Mouse (Mus musculus): ENCODE data around the gene Nuak1. TPM values are rescaled to one million over a fixed set of nuclear protein-coding genes. Genes with fewer than 3 reads are reported as not detected.
"Not testable (repeated sequence)": the region's sequence is repeated elsewhere in the genome, so short reads cannot be mapped to it uniquely, and the experiment has no call there.

Gene Nuak1
- 11.6 and 12.6 TPM in 2 replicates for polyA plus RNA-seq (2015; fragmentation: Nextera tagmentation; extraction: Ambion mirVana)

DNA sequence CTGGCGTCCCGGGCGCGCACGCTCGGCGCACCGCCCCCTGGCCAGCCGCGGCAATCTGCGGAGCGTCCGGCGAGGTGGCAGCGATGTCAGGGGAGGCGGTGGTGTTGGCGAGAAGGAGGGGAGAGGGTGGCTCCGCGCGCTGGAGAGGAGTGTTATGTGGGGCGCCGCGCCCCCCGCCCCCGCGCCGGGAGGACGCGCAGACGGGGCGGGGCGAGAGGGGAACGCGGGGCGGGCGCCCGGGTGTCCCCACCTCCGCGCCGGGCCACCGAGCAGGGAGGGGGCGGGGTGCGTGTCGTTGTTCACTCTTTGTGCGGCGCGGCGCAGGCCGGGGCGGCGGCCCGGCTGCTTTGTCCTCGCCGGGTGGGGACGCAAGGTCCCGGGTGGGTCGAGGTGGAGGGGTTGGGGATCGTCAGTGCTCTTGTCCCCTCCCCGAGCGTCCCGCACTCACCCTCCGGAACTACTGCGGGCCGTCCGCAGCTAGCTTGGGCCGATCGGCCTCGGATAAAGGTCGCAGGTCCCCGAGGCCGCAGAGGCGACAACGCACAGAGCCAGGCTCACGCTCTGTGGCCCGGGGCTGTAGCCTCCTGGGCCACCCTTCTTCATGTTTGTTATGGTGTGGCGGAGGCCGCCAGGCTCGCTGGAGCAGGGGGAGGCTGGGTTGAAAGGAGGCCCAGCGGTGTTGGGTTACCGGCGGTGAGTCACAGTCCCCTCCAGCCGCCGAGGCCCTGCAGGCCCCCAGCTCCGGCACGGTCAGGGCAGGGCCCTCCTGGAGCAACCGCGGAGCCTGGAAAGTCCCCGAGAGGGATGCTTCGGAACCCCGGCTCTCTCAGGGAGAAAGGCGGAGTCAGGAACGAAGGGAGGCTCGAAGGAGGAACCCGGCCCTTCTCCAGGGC, at the start of gene Nuak1:
TSS of gene Nuak1 (minus strand) at position 57 of the 893 bp plus-strand sequence.
- Histone ChIP-seq H3K4me3 (peak within 1 kb of the TSS; percentile 90), H3K4me2 (replicated peaks) (peak within 1 kb of the TSS; percentile 87), H3K9me3 (no peaks in the 10 kb centered on the region), H3K27me3 (no peaks in the 10 kb centered on the region), H3K27ac (replicated peaks) (peak within 1 kb of the TSS; percentile 97), H3K4me1 (peaks cover 57% of the 10 kb centered on the region), H3K36me3 (no peaks in the 10 kb centered on the region), H3K9ac (replicated peaks) (peak within 1 kb of the TSS; percentile 92)
- WGBS: under 1% methylated on average over 71 of the region's 94 CpGs
- peak; percentile 87 for ATAC-seq (replicated peaks)

DNA sequence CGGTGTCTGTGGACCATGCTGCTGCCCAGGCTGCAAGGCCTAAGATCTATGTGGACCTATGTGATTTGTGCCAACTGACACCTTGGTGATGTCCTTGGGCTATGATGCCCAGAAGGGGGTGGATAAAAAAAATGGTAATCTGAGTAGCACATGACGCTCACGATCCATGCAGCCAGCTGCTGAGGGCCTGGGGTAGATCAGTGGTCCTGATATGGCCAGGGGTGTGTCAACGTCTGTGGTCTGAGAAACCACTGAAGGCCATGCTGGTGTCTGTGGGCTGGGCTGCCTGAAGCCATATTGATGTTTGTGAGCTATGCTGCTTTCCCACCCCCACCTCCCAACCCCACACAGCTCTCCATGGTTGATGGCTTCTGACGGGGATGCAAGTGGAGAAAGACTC, 49.7 kb upstream of the Nuak1 start:
- Histone ChIP-seq H3K9me3 (no peaks in the 10 kb centered on the region), H3K9ac (replicated peaks) (no peak overlapping the region), H3K27ac (replicated peaks) (no peak overlapping the region), H3K4me3 (no peak overlapping the region), H3K4me2 (replicated peaks) (no peak overlapping the region), H3K27me3 (no peaks in the 10 kb centered on the region), H3K4me1 (no peaks in the 10 kb centered on the region), H3K36me3 (no peaks in the 10 kb centered on the region)
- WGBS: 98% methylated on average over 5 of the region's 5 CpGs
- ATAC-seq (replicated peaks): no peak

DNA sequence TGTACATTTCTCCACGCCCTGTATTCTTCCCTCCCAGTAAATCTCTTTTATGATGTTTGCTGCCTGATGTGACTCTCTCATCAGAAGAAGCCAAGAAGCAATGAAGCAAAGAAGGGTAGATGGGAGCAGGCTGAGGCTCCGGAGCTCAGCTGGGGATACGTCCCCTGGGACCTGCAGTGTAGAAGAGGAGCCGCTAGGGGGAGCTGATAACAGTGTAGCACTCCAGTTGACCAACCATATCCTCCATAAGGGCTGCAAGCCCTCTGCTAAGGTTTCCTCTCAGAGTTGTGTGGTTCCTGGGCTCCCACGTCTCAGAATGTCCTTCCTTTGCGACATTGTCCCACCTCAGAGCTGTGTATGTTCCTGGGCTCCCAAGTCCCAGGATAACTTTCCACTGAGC, 47.9 kb upstream of the Nuak1 start:
- H3K27me3 ChIP-seq: no peaks in the 10 kb centered on the region
- ATAC-seq (replicated peaks): no peak
- no peak overlapping the region for H3K27ac ChIP-seq (replicated peaks)
- H3K4me1 ChIP-seq: no peaks in the 10 kb centered on the region
- H3K9me3 ChIP-seq: no peaks in the 10 kb centered on the region
- H3K9ac ChIP-seq (replicated peaks): no peak overlapping the region
- no peaks in the 10 kb centered on the region for H3K36me3 ChIP-seq
- WGBS: 32% methylated on average over 6 of the region's 6 CpGs
- no peak overlapping the region for H3K4me3 ChIP-seq
- no peak overlapping the region for H3K4me2 ChIP-seq (replicated peaks)

DNA sequence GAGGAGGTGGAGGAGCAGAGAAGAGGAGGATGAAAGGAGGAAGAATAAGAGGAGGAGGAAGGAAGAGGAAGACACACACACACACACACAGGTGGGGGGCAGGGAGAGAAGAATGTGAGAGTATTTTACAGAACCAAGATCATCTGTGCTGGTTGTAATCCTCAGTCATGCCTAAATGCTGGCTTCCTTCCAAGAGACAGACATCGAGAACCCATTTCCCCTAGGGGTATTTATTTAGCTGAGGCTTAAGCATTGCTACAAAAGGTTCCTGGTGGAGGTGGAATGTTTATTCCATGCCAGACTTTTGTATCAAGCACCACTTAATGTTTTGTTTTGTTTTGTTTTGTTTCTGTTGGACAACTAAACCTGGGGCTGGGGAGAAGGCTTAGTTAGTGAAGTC, 44.3 kb upstream of the Nuak1 start:
- no peak for ATAC-seq (replicated peaks)
- 52% methylated on average over 1 of the region's 1 CpGs for WGBS

DNA sequence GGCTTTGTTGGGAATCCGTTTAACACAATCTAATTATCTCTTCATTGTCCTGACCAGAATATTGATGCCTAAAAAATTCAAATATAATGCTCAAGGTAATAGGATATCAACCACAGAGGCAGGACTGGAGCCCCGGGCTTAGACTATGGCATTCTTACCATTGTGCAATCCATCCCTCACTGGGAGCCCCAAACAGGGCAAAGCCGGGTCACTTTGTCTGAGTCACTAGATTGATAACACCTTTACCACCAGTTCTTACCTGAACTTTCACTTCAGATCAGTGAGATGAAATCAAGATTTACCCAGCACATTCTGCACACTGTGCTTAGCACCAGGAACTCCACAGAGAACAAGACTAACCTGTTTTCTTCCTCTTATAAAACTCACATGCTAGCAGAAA, 43.2 kb upstream of the Nuak1 start:
- H3K9me3 ChIP-seq: no peaks in the 10 kb centered on the region
- no peak for ATAC-seq (replicated peaks)
- H3K36me3 ChIP-seq: no peaks in the 10 kb centered on the region
- H3K27ac ChIP-seq (replicated peaks): no peak overlapping the region
- H3K27me3 ChIP-seq: no peaks in the 10 kb centered on the region
- no peak overlapping the region for H3K4me2 ChIP-seq (replicated peaks)
- 82% methylated on average over 3 of the region's 3 CpGs for WGBS
- H3K9ac ChIP-seq (replicated peaks): no peak overlapping the region
- H3K4me1 ChIP-seq: no peaks in the 10 kb centered on the region
- no peak overlapping the region for H3K4me3 ChIP-seq

More for the DNA sequence above, 44.3 kb upstream of the Nuak1 start:
- no peaks in the 10 kb centered on the region for H3K27me3 ChIP-seq
- no peak overlapping the region for H3K4me3 ChIP-seq
- H3K9ac ChIP-seq (replicated peaks): no peak overlapping the region
- H3K27ac ChIP-seq (replicated peaks): no peak overlapping the region
- H3K9me3 ChIP-seq: no peaks in the 10 kb centered on the region
- no peaks in the 10 kb centered on the region for H3K4me1 ChIP-seq
- H3K36me3 ChIP-seq: no peaks in the 10 kb centered on the region
- no peak overlapping the region for H3K4me2 ChIP-seq (replicated peaks)

DNA sequence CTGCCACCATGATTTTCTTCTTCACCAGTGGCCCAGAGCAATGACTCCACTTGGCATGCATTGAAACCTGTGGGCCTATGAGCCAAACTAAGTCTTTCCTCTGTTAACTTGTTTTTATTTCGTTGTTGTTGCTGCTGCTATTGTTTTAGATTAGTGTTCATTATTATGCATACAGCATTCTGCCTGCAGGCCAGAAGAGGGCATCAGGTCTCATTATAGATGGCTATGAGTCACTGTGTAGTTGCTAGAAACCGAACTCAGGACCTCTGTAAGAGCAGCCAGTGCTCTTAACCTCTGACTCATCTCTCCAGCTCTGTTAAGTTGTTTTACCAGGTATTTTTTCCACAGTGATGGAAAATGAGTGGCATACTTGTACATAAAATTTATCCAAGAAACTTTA, 42.7 kb upstream of the Nuak1 start:
- 74% methylated on average over 2 of the region's 2 CpGs for WGBS
- no peak for ATAC-seq (replicated peaks)

DNA sequence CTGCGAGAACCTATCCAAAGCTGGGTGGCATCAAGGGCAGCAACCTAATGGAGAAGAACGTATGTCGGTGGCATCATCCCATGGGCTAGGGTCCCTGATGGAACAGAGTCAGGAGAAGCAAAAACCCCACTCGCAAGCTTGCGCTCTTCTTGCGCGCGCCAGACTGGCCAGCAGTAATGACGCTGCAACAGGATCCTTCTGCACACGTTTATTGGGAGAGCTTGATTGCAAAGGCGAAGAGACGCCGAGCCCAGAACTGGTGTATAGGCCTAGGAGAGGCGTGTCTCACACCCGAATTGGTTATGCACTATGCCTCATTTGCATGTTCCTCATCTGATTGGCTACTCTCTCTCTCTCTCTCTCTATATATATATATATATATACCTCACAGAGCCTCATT, 42.0 kb upstream of the Nuak1 start:
- not testable (repeated sequence) for H3K9me3 ChIP-seq

More for the DNA sequence above, 42.7 kb upstream of the Nuak1 start:
- no peak overlapping the region for H3K4me2 ChIP-seq (replicated peaks)
- no peaks in the 10 kb centered on the region for H3K4me1 ChIP-seq
- no peak overlapping the region for H3K9ac ChIP-seq (replicated peaks)
- no peaks in the 10 kb centered on the region for H3K27me3 ChIP-seq
- no peaks in the 10 kb centered on the region for H3K9me3 ChIP-seq
- no peak overlapping the region for H3K27ac ChIP-seq (replicated peaks)
- no peak overlapping the region for H3K4me3 ChIP-seq
- no peaks in the 10 kb centered on the region for H3K36me3 ChIP-seq

DNA sequence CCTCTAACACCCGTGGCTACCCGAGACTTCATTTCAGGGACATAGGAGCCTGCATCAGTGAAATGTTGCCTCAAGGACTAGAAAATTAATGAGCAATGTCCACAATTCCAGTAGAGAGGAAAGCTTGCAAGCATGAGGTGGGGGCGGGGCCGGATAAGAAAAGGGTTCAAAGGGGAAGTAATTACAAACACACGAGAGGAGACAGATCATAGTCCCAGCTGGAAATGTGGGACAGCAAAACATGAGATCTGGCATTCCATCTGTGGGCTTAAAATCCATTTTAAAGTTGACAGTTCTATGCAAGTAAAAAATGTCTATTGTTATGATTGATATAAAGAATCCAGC, 40.9 kb upstream of the Nuak1 start:
- Histone ChIP-seq H3K9me3 (no peaks in the 10 kb centered on the region), H3K9ac (replicated peaks) (no peak overlapping the region), H3K4me3 (no peak overlapping the region), H3K4me2 (replicated peaks) (no peak overlapping the region), H3K4me1 (no peaks in the 10 kb centered on the region), H3K36me3 (no peaks in the 10 kb centered on the region), H3K27me3 (no peaks in the 10 kb centered on the region), H3K27ac (replicated peaks) (no peak overlapping the region)
- 74% methylated on average over 5 of the region's 5 CpGs for WGBS
- no peak for ATAC-seq (replicated peaks)

More for the DNA sequence above, 42.0 kb upstream of the Nuak1 start:
- H3K9ac ChIP-seq (replicated peaks); H3K4me1 ChIP-seq; ATAC-seq (replicated peaks); H3K27ac ChIP-seq (replicated peaks); H3K36me3 ChIP-seq; H3K4me2 ChIP-seq (replicated peaks); H3K27me3 ChIP-seq; H3K4me3 ChIP-seq: not testable (repeated sequence)
- 93% methylated on average over 15 of the region's 15 CpGs for WGBS

DNA sequence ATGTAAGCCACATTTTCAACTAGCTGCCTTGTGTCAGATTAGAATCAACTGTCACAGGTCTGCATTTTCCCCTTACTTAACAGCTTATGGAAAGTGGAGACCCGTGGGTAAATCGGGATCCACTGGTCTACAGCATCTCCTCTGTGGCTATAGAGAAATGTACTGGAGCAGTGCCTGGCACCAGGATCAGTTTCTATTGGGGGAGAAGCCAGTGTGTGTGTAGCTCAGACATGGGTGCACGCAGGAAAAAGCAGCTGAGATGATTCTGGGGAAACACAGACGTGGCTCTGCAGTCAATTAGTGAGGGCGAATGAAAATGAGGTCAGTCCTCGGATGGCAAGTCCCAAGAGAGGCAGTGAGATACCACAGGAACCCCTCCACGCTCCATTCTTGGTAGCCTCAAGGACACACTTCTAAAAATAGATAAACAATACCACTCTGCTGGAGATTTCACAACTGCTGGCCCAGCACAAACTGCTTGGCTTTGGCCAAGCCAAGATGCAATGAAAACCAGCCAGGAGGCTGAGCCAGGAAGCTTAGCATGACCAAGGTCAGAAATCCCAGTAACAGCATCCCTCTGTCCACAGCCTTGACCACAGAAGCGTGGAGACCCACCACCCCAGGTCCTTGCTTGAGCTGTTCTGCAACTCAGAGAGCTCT, 40.4 kb upstream of the Nuak1 start:
- H3K4me2 ChIP-seq (replicated peaks): no peak overlapping the region
- 73% methylated on average over 8 of the region's 8 CpGs for WGBS
- no peaks in the 10 kb centered on the region for H3K36me3 ChIP-seq
- no peak for ATAC-seq (replicated peaks)
- no peak overlapping the region for H3K9ac ChIP-seq (replicated peaks)
- no peak overlapping the region for H3K27ac ChIP-seq (replicated peaks)
- H3K4me1 ChIP-seq: no peaks in the 10 kb centered on the region
- H3K27me3 ChIP-seq: no peaks in the 10 kb centered on the region
- H3K4me3 ChIP-seq: no peak overlapping the region
- H3K9me3 ChIP-seq: no peaks in the 10 kb centered on the region

DNA sequence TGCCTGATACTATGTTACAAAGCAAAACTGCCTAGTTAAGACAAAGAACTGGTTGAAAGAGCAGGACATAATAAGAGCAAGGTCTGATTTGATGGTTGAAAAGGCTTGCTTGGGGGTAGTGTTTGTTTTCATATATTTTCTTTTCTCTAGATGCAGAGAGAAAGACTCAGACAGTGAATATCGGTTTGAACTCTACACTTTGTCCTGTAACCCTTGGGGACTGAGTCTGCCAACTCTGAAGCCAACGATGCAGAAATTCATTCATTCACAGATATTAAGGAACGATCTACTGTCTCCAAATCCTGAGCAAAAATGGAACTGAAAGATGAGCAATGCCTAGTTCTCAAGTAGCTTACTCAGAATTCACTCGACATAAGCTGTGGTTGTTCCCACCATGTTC, 39.7 kb upstream of the Nuak1 start:
- H3K27ac ChIP-seq (replicated peaks): no peak overlapping the region
- H3K36me3 ChIP-seq: no peaks in the 10 kb centered on the region
- H3K4me1 ChIP-seq: no peaks in the 10 kb centered on the region
- no peaks in the 10 kb centered on the region for H3K27me3 ChIP-seq
- ATAC-seq (replicated peaks): no peak
- H3K4me2 ChIP-seq (replicated peaks): no peak overlapping the region
- H3K4me3 ChIP-seq: no peak overlapping the region
- H3K9me3 ChIP-seq: no peaks in the 10 kb centered on the region
- WGBS: 49% methylated on average over 4 of the region's 4 CpGs
- no peak overlapping the region for H3K9ac ChIP-seq (replicated peaks)

DNA sequence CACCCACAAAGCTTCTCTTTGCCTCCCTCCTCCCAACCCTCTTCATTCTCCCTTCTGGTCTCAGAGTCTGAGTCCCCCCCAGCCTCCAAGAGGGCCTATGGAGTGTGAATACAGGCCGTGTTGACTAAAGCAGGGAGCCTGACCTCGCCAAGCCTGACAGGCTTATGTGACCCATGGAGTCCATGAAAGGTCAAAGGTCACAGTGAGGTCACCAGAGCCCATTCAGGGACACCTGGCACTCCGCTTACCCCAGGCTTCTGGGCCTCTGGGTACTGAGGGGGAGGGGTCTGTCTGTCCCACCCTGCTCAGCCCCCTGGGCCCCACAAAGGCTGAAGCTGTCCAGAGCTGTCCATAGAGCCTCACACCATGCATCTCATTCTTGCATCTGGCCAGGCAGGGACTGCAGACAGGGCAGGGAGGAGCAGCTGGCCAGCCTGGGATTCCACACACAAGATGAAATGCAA, 37.2 kb upstream of the Nuak1 start:
- Histone ChIP-seq H3K4me2 (replicated peaks) (no peak overlapping the region), H3K4me1 (no peaks in the 10 kb centered on the region), H3K9ac (replicated peaks) (no peak overlapping the region), H3K27me3 (no peaks in the 10 kb centered on the region), H3K27ac (replicated peaks) (no peak overlapping the region), H3K36me3 (no peaks in the 10 kb centered on the region), H3K9me3 (no peaks in the 10 kb centered on the region), H3K4me3 (no peak overlapping the region)
- ATAC-seq (replicated peaks): no peak; the same call in 1 of the 2 replicates
- WGBS: 16% methylated on average over 3 of the region's 3 CpGs

DNA sequence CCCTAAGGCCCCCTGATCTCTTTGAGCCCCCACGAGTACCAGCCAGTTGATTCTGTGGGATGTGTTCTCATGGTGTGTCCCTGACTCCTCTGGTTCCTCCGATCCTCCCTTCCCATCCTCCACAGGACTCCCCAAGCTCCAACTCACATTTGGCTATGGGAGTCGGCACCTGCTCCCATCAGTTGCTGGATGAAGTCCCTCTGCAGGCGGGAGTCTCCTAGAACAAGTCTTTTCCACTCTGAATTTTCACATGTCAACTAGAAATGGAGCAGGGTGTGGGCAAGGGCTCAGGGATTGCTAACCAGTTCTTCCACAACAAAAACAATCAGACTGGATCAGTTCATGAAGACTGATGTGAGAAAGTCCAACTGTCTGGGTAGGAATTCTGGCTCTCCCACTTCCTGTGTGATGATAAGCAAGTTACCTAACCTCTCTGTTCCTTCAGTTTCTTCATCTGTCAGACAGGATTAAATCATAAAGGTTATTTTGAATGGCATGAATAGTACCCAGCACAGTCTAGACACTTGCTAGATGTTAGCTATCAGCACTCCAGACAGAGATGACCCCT, 36.7 kb upstream of the Nuak1 start:
- Histone ChIP-seq H3K36me3 (no peaks in the 10 kb centered on the region), H3K27me3 (no peaks in the 10 kb centered on the region), H3K4me3 (no peak overlapping the region), H3K9me3 (no peaks in the 10 kb centered on the region), H3K9ac (replicated peaks) (no peak overlapping the region), H3K4me2 (replicated peaks) (no peak overlapping the region), H3K27ac (replicated peaks) (no peak overlapping the region), H3K4me1 (no peaks in the 10 kb centered on the region)
- no peak for ATAC-seq (replicated peaks)
- 67% methylated on average over 4 of the region's 4 CpGs for WGBS
